Mouse (Mus musculus) thymus, adult 2 months (tissue): ENCODE measurements around the gene Zfhx3.

ENCODE experiments used
- CTCF ChIP-seq: fragments of 200-500 bp; IDR thresholded peaks from 2 replicates; pipeline ENCODE4 v1.5.1; 2012; ENCODE audit warnings: mild to moderate bottlenecking, control low read depth, low read length, moderate library complexity, borderline replicate concordance; ENCODE audit not compliant: control insufficient read depth, poor library complexity, insufficient read depth; ENCODE audit errors: extremely low read depth
- POLR2A ChIP-seq: fragments of 200-500 bp; IDR thresholded peaks from 2 replicates; pipeline ENCODE4 v1.6.1; 2012; ENCODE audit warnings: mild to moderate bottlenecking, low read length, control low read depth, moderate library complexity; ENCODE audit not compliant: control insufficient read depth, poor library complexity, insufficient read depth; ENCODE audit errors: extremely low read depth

DNA sequence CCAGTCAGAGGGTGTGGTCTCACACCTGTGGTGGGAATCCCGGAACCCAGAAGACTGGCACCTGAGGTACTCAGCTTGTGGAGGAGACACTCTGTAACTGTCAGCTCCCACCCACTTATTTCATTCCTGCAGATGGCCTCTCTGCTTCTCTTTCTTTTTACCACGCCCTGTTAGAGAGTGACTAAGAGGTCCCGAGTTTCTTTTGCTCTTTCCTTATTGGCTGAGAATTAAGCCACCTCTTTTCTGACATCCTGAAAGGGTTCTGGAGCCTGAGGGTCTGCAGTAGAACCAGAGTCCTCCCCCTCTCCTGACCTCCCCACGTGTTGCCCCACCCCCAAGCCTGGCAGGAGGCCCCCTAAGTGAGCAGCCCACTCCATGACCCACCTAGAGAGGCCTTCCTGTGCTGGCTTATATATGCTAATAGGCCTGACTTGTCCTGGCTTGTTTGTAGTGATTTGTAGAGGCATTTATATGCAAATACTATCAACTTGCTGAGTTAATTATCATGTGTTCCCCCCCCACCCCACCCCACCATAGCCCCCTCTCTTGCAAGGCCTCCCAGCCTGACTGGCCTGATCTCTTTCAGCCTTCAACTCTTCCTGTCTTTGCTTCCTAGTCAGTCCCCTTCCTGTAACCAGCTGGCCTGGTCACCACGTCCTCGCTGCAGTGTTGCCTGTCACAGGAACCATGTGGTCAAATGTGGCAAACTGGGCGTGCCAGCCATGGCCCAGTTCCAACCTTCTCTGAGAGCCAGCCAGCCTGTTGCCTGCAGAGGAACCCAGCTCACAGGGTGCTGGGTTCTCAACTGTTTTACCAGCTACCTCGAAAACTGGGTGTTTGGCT lies 780.4 kb downstream of the Zfhx3 start:
- no peak for TF ChIP-seq POLR2A
- TF ChIP-seq CTCF: no peak
